Mouse (Mus musculus): ENCODE results near the gene Taf4.

The Taf4 gene

GRCm38 (mm10) chr2:179875147-179875546 lies 101.3 kb downstream of the Taf4 start:
- in situ Hi-C loops (cut with MboI; ENCODE audit: unreplicated experiment in 2 of 2), result loop anchor here in 1 of 2 experiments (10.0 to 25.0 kb wide), 3 partner anchors 1300 to 1738 kb away; no protein-coding TSS in a partner anchor

- in situ Hi-C loops (cut with MboI; ENCODE audit: unreplicated experiment in 2 of 2), result loop anchor here in 1 of 2 experiments (10.0 kb wide), 2 partner anchors 1299 to 1369 kb away; no protein-coding TSS in a partner anchor
Observed at GRCm38 (mm10) chr2:179873315-179873714, 103.1 kb downstream of the Taf4 start.

- in situ Hi-C loops (cut with MboI; ENCODE audit: unreplicated experiment in 2 of 2), result loop anchor here in 1 of 2 experiments (10.0 kb wide), 2 partner anchors 1298 to 1368 kb away; no protein-coding TSS in a partner anchor
Observed at GRCm38 (mm10) chr2:179872724-179873123, 103.7 kb downstream of the Taf4 start.

GRCm38 (mm10) chr2:179869871-179870270 lies 106.6 kb downstream of the Taf4 start:
- in situ Hi-C loops (cut with MboI; ENCODE audit: unreplicated experiment in 2 of 2), result loop anchor here in 1 of 2 experiments (10.0 kb wide), 2 partner anchors 1295 to 1365 kb away; no protein-coding TSS in a partner anchor

- in situ Hi-C loops (cut with MboI; ENCODE audit: unreplicated experiment in 2 of 2), result no loop called here
Observed at GRCm38 (mm10) chr2:179867669-179868068, 108.8 kb downstream of the Taf4 start.

GRCm38 (mm10) chr2:179865097-179865496 lies 111.3 kb downstream of the Taf4 start:
- in situ Hi-C loops (cut with MboI; ENCODE audit: unreplicated experiment in 2 of 2), result no loop called here

GRCm38 (mm10) chr2:179863266-179863665 lies 113.2 kb downstream of the Taf4 start:
- in situ Hi-C loops (cut with MboI; ENCODE audit: unreplicated experiment in 2 of 2), result no loop called here

- in situ Hi-C loops (cut with MboI; ENCODE audit: unreplicated experiment in 2 of 2), result no loop called here
Observed at GRCm38 (mm10) chr2:179862676-179863075, 113.8 kb downstream of the Taf4 start.
